Mouse (Mus musculus): Measurements from ENCODE around the gene Hbb-y. TPM values are rescaled to one million over a fixed set of nuclear protein-coding genes. Genes with fewer than 3 reads are reported as not detected.
"Not testable (repeated sequence)": the region's sequence is repeated elsewhere in the genome, so short reads cannot be mapped to it uniquely, and the experiment has no call there.

The Hbb-y gene
- polyA plus RNA-seq, 1 experiment: not detected

GRCm38 (mm10) chr7:103854669-103855068 is 1.7 kb upstream of the Hbb-y start:
- Histone ChIP-seq H3K27ac (ENCODE audit: insufficient read depth, low read length) (no peak overlapping the region), H3K4me3 (ENCODE audit: insufficient read depth, low read length) (no peak overlapping the region), H3K4me1 (ENCODE audit: control insufficient read depth, insufficient read depth, low read length) (no peaks in the 10 kb centered on the region)
- TF ChIP-seq CTCF (IDR thresholded peaks at IDR 0.05; ENCODE audit: borderline replicate concordance, insufficient read depth, low read length) (no peak), POLR2A (IDR thresholded peaks at IDR 0.05; ENCODE audit: low read depth, low read length) (no peak)

GRCm38 (mm10) chr7:103844525-103845325 is 8.3 kb downstream of the Hbb-y start:
- Histone ChIP-seq H3K4me3 (ENCODE audit: insufficient read depth, low read length) (no peak overlapping the region), H3K4me1 (ENCODE audit: control insufficient read depth, insufficient read depth, low read length) (no peaks in the 10 kb centered on the region), H3K27ac (ENCODE audit: insufficient read depth, low read length) (no peak overlapping the region)
- no peak for TF ChIP-seq POLR2A (IDR thresholded peaks at IDR 0.05; ENCODE audit: low read depth, low read length)
- no peak for TF ChIP-seq CTCF (IDR thresholded peaks at IDR 0.05; ENCODE audit: borderline replicate concordance, insufficient read depth, low read length)

GRCm38 (mm10) chr7:103843034-103843433 is 10.0 kb downstream of the Hbb-y start, which contains the start of gene Hbb-bh1:
Gene Hbb-bh1 (minus strand): TSS chr7:103843164.
- Histone ChIP-seq H3K4me1 (ENCODE audit: control insufficient read depth, insufficient read depth, low read length) (no peaks in the 10 kb centered on the region), H3K27ac (ENCODE audit: insufficient read depth, low read length) (no peak within 1 kb of the TSS), H3K4me3 (ENCODE audit: insufficient read depth, low read length) (no peak within 1 kb of the TSS)
- TF ChIP-seq POLR2A (IDR thresholded peaks at IDR 0.05; ENCODE audit: low read depth, low read length): no peak
- TF ChIP-seq CTCF (IDR thresholded peaks at IDR 0.05; ENCODE audit: borderline replicate concordance, insufficient read depth, low read length): no peak

GRCm38 (mm10) chr7:103840268-103840667 is 12.7 kb downstream of the Hbb-y start, which contains the start of gene Hbb-bh2:
Gene Hbb-bh2 (minus strand): TSS chr7:103840520.
- Histone ChIP-seq H3K4me1 (ENCODE audit: control insufficient read depth, insufficient read depth, low read length) (no peaks in the 10 kb centered on the region), H3K27ac (ENCODE audit: insufficient read depth, low read length) (no peak within 1 kb of the TSS), H3K4me3 (ENCODE audit: insufficient read depth, low read length) (no peak within 1 kb of the TSS)
- TF ChIP-seq POLR2A (IDR thresholded peaks at IDR 0.05; ENCODE audit: low read depth, low read length): no peak
- no peak for TF ChIP-seq CTCF (IDR thresholded peaks at IDR 0.05; ENCODE audit: borderline replicate concordance, insufficient read depth, low read length)

- Histone ChIP-seq H3K27ac (ENCODE audit: insufficient read depth, low read length) (no peak within 1 kb of the TSS), H3K4me1 (ENCODE audit: control insufficient read depth, insufficient read depth, low read length) (no peaks in the 10 kb centered on the region), H3K4me3 (ENCODE audit: insufficient read depth, low read length) (no peak within 1 kb of the TSS)
- no peak for TF ChIP-seq CTCF (IDR thresholded peaks at IDR 0.05; ENCODE audit: borderline replicate concordance, insufficient read depth, low read length)
- TF ChIP-seq POLR2A (IDR thresholded peaks at IDR 0.05; ENCODE audit: low read depth, low read length): no peak
Measured at GRCm38 (mm10) chr7:103827808-103828207, 25.2 kb downstream of the Hbb-y start, which contains the start of gene Hbb-bs. Gene Hbb-bs (minus strand): TSS chr7:103828096.

- H3K27ac ChIP-seq (ENCODE audit: insufficient read depth, low read length); H3K4me1 ChIP-seq (ENCODE audit: control insufficient read depth, insufficient read depth, low read length); H3K4me3 ChIP-seq (ENCODE audit: insufficient read depth, low read length): not testable (repeated sequence)
Measured at GRCm38 (mm10) chr7:103827139-103827538, 25.9 kb downstream of the Hbb-y start.

- Histone ChIP-seq H3K4me3 (ENCODE audit: insufficient read depth, low read length) (no peak overlapping the region), H3K27ac (ENCODE audit: insufficient read depth, low read length) (no peak overlapping the region), H3K4me1 (ENCODE audit: control insufficient read depth, insufficient read depth, low read length) (no peaks in the 10 kb centered on the region)
- no peak for TF ChIP-seq CTCF (IDR thresholded peaks at IDR 0.05; ENCODE audit: borderline replicate concordance, insufficient read depth, low read length)
- TF ChIP-seq POLR2A (IDR thresholded peaks at IDR 0.05; ENCODE audit: low read depth, low read length): no peak
Measured at GRCm38 (mm10) chr7:103826255-103826887, 26.6 kb downstream of the Hbb-y start.

- Histone ChIP-seq H3K4me3 (ENCODE audit: insufficient read depth, low read length) (no peak overlapping the region), H3K27ac (ENCODE audit: insufficient read depth, low read length) (no peak overlapping the region), H3K4me1 (ENCODE audit: control insufficient read depth, insufficient read depth, low read length) (no peaks in the 10 kb centered on the region)
- no peak for TF ChIP-seq POLR2A (IDR thresholded peaks at IDR 0.05; ENCODE audit: low read depth, low read length)
Measured at GRCm38 (mm10) chr7:103825536-103826254, 27.3 kb downstream of the Hbb-y start.

GRCm38 (mm10) chr7:103824597-103824996 is 28.4 kb downstream of the Hbb-y start:
- TF ChIP-seq CTCF (IDR thresholded peaks at IDR 0.05; ENCODE audit: borderline replicate concordance, insufficient read depth, low read length) (no peak), POLR2A (IDR thresholded peaks at IDR 0.05; ENCODE audit: low read depth, low read length) (no peak)
- Histone ChIP-seq H3K4me3 (ENCODE audit: insufficient read depth, low read length) (no peak overlapping the region), H3K4me1 (ENCODE audit: control insufficient read depth, insufficient read depth, low read length) (no peaks in the 10 kb centered on the region), H3K27ac (ENCODE audit: insufficient read depth, low read length) (no peak overlapping the region)

- H3K4me3 ChIP-seq (ENCODE audit: insufficient read depth, low read length); H3K27ac ChIP-seq (ENCODE audit: insufficient read depth, low read length); H3K4me1 ChIP-seq (ENCODE audit: control insufficient read depth, insufficient read depth, low read length): not testable (repeated sequence)
Measured at GRCm38 (mm10) chr7:103815085-103815484, 37.9 kb downstream of the Hbb-y start.

Measured in embryonic fibroblast, embryonic 13.5 days (primary cell).